Mouse (Mus musculus) cerebellum, adult 2 months (tissue): ENCODE results near the gene Itpka.

Experiments used
- CTCF ChIP-seq: fragments of 200-500 bp; IDR thresholded peaks from 2 replicates; pipeline ENCODE4 v1.5.1; 2011; ENCODE audit warnings: low read depth, mild to moderate bottlenecking, control low read depth, low read length, moderate library complexity, borderline replicate concordance; ENCODE audit not compliant: insufficient read depth
- POLR2A ChIP-seq: fragments of 200-500 bp; IDR thresholded peaks from 2 replicates; pipeline ENCODE4 v1.6.1; 2011; ENCODE audit warnings: low read length, control low read depth, borderline replicate concordance; ENCODE audit not compliant: insufficient read depth

- no peak for TF ChIP-seq POLR2A
- no peak for TF ChIP-seq CTCF
Observed at GRCm38 (mm10) chr2:119703171-119703570, 39.0 kb upstream of the Itpka start.
